Mouse (Mus musculus) spleen, postnatal 36 days (tissue): ENCODE results near the gene Il4i1.

ENCODE experiments used
- DNase-seq, 2 experiments: peaks; one replicate each; pipeline ENCODE4 v3.0.0; 2022; ENCODE audit warnings: low spot score in 2 of 2, mixed read lengths in 1 of 2

Il4i1 gene

GRCm38 (mm10) chr7:44818751-44819235 lies 2.6 kb downstream of the Il4i1 start:
- DNase-seq = no peak

- no peak for DNase-seq
Observed at GRCm38 (mm10) chr7:44819391-44819790, 3.2 kb downstream of the Il4i1 start.

DNA sequence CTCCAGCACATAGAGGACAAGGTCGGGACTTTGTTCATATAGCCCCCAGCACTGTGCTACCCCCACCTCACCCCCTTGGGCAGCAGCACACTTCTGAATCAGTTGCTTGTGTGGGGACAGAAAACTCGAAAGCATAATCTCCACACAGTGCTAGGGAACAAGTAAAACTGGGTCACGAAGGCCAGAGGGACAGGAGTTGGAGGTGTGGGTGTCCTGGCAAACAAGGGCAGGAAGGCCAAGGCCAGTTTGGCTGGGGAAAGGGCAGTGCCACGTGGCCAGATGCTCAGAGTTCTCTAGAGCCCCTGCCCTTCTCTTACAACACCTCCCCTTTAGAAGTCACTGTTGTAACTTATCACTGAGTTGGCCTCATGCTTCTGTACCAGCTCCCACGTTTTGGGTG lies 3.7 kb downstream of the Il4i1 start:
- no peak for DNase-seq

DNA sequence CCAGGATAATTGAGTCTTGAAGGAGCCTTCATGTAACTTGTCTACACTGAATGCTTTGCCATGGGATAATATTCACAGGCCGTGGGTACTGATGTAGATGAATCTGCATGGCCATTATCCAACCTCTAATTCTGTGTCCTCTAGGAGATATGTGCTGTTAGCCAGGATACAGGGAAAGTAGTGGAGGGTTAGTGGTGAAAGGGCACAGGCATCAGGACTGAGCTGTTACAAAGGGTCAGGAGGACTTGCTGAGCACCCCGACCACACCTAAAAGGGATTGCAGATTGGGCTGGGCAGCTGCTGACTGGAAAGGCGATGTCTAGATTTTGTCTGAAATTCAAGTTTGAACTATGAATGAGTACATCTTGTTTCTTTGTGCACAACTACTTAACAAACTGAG lies 4.3 kb downstream of the Il4i1 start:
- no peak for DNase-seq

- no peak for DNase-seq
Observed at GRCm38 (mm10) chr7:44821666-44822448, 5.7 kb downstream of the Il4i1 start.

DNA sequence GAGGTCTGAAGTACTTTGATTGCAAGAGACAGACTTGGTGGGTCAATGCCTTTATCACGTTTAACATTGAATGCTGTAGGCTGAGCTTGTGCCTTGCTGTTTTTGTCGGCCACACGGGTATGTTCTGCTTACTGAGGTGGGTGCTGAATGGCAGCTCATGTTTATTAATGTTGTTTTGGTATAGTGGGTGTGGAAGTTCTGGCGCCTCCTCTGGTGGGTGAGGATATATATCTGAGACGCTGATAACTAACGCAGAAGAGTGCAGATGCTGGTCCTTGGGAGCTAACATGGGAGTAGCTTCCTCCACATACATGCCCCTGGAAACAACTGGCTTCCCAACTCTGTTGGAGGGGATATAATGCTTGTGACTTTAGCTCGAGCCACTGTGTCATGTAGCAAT lies 7.2 kb downstream of the Il4i1 start:
- no peak for DNase-seq

DNA sequence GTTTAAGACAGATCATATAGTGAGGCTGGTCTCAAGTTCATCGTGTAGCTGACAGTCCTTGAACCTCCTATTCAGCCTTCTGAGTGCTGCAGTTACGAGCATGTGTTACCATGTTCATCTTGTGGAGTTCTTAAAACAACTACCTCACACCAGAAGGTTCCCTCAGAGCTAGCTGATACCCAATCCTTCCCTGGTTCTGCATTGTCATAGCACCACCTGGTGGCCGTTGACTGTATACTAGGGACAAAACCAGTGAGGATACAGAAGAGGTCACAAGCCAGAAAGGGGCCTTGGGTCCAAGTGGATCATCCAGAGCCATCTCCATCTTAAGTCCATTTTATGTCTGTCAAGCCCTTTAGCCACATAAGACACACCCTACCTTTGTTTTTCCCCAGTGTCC lies 8.7 kb downstream of the Il4i1 start:
- DNase-seq = peak; percentile 75 to 83

GRCm38 (mm10) chr7:44826771-44827170 lies 10.6 kb downstream of the Il4i1 start:
- no peak for DNase-seq

GRCm38 (mm10) chr7:44828706-44829105 lies 12.5 kb downstream of the Il4i1 start:
- DNase-seq = no peak

DNA sequence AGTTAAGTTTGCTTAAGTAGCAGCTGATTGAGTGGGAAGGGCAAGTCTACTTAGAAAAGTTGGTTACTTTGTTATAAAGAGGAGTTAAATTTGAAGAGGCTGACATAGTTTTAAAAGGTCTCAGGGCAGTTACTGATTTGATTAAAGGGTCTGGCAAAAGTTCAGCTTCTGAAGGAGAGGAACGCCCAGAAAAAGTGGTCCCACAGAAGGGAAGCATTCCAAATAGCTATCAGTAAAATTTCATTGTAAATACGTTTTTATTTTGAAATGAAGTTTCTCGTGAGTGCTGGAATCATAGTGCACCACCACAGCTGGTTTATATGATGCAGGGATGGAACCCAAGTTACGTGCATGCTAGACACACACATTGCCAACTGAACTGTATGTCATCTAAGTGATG lies 16.6 kb downstream of the Il4i1 start:
- DNase-seq = no peak

DNA sequence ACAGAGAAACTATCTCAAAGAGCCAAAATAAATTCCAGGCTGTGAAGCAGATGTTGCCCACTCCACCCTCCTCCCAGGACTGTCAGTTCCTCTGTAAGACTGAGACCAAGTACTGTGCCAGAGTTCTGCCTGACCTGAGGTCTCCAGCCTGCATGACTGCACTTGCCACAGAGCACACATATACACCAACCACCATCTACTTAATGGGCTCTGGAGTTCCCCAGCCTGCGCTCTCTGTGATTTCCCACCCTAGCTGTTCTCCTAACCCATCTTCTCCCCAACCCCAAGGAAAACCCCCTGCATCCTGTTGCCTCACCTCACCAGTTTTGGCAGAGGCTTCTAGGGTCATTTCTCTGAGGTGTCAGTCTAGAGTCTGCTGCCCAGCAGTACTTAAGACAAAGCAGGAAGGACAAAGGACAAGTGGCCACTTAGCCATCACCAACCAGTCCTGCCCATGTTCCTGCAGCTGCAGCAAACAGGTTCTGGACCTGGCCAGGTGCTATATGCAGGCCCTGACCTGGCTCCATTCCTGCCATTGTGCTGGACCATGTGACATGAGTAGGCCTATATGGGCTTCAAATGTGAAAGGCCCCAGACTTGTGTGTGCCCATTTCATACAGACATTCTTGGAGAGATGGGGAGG lies 19.3 kb downstream of the Il4i1 start:
- DNase-seq = peak; percentile 73 to 74

GRCm38 (mm10) chr7:44836016-44836404 lies 19.8 kb downstream of the Il4i1 start:
- peak; percentile 91 to 93 for DNase-seq

GRCm38 (mm10) chr7:44836423-44837053 lies 20.4 kb downstream of the Il4i1 start:
- DNase-seq = no peak

DNA sequence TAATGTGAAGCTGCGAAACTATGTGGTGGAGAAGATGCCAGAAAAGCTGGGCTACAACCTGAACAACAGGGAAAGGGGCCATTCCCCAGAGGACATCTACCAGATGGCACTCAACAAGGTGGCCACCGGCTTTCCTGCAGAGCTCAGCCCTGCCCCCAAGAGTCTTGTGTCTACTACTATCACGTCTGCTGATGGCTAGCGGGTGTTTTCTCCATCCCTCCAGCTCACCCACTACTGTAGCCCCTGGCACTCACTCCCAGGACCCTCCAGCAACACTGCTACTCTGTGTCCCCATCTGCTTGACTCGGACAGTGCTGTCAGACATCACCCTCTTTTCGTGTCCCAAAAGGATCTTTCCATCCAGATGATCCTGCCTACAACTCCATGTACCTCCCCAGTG lies 21.9 kb downstream of the Il4i1 start:
- no peak for DNase-seq

DNA sequence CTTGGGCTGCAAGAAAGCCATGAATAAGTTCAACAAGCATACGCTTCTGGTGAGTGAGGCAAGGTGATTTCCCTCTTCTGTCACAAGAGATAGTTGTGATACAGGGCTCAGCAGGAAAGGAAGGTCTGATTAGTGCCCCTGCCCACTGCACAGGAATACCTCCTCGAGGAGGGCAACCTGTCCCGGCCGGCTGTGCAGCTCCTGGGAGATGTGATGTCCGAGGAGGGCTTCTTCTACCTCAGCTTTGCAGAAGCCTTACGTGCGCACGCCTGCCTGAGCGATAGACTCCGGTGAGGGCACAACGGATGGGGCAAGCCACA lies 22.9 kb downstream of the Il4i1 start:
- DNase-seq = no peak

- DNase-seq = peak; percentile 86 to 88
Observed at GRCm38 (mm10) chr7:44839491-44840191, 23.5 kb downstream of the Il4i1 start.

DNA sequence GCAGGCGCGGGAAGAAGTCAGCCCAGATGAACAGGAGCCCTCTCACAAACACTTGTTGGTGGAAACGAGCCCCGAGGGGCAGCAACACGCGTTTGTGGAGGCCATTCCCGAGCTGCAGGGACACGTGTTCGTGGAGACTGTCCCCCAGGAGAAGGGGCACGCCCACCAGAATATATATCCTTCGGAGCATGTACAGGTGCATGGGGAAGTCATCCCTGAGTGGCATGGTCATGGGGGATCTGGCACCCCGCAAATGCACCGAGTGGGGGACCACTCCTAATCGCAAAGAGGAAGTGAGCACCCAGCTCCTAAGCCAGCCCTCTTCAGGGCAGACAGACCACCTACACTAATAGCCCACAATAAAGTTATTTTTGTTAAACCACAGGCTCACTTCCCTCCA lies 24.2 kb downstream of the Il4i1 start:
- peak; percentile 52 to 62 for DNase-seq

- no peak for DNase-seq
Observed at GRCm38 (mm10) chr7:44841825-44842463, 25.8 kb downstream of the Il4i1 start.

DNA sequence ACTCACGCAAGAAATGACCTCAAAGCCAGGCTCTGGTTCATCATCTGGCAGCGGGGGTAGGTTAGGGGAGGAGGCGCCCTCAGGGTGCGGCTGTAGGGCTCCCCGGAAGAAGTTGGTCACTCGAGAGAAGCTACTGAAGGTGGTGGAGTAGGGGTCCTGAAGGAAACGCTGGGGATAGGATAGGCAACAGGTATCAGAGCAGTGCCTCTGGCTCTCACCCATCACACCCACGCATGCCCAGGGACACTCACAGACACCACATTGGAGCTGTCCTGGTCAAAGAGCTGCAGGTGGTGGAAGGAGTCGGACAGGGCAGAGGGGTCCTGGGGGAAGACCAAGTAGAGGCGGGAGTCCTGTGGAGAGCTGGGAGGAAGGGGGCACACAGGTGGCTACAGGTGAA lies 28.8 kb downstream of the Il4i1 start:
- DNase-seq = no peak

DNA sequence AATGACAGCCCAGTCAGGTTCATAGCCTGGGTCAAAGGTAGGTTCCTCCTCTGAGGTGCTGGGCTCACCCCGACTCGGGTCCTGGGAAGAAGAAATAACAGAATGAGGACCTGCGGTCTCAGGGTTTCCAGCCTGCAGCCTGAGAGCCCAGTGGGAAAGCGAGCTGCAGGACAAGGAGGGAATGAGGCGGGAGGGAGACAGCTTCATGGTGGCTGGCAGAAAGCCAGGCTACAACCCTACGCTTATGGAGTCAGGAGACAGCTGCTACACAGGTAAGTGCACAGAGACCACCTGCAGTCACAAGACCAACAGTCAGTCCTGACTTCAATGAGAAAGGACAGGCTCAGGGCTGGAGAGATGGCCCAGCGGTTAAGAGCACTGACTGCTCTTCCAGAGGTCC lies 30.6 kb downstream of the Il4i1 start:
- DNase-seq = no peak

DNA sequence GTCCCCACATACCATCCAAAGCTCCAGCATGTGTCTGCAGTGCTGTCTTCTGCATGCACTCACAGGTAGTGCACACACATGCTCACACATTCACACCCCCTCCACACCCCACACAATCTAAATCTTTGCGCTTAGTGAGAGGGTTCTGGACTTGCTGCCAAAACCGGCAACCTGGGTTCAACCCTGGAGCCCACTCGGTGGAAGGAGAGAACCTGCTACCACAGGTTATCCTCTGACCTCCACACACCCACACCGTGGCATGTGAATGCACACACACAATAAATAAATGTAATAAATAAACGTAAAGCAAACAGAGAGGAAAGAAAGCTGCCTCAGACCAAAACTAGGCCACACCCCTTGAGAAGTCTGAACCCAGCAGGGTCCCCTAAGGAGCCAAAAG lies 31.6 kb downstream of the Il4i1 start:
- DNase-seq = no peak
